Mouse (Mus musculus) stomach, postnatal 0 days (tissue): ENCODE results near the gene Tmod1. TPM values are rescaled to one million over a fixed set of nuclear protein-coding genes. Genes with fewer than 3 reads are reported as not detected.
A peak's percentile ranks its signal among the peaks of the same experiment; 100 is the strongest.

Experiments
- ATAC-seq: fragments of 200-750 bp; cut with Nextera tagmentation; 2 replicates; pipeline ENCODE4 v1.8.0; 2017; ENCODE audit not compliant: low FRiP score, low TSS enrichment
- DNase-seq: peaks from one replicate; pipeline ENCODE4 v3.0.0-alpha.2; 2016; ENCODE audit warnings: low spot score
- H3K27ac ChIP-seq: fragments of 300-500 bp; sonication (generic); replicated peaks from 2 replicates; pipeline ENCODE4 v1.5.1; 2014; ENCODE audit warnings: mild to moderate bottlenecking, control low read depth
- H3K27me3 ChIP-seq: fragments of 300-500 bp; sonication (generic); 2 replicates; pipeline ENCODE4 v1.6.1; 2014; ENCODE audit warnings: low read length; ENCODE audit not compliant: control insufficient read depth, insufficient read depth
- H3K36me3 ChIP-seq: fragments of 300-500 bp; sonication (generic); 2 replicates; pipeline ENCODE4 v1.6.1; 2014; ENCODE audit warnings: low read length, mixed read lengths; ENCODE audit not compliant: control insufficient read depth, insufficient read depth
- H3K4me1 ChIP-seq: fragments of 300-500 bp; sonication (generic); replicated peaks from 2 replicates; pipeline ENCODE4 v1.6.1; 2014; ENCODE audit warnings: antibody characterized with exemption; ENCODE audit not compliant: control insufficient read depth, insufficient read depth
- H3K4me2 ChIP-seq: fragments of 300-500 bp; sonication (generic); replicated peaks from 2 replicates; pipeline ENCODE4 v1.6.1; 2014; ENCODE audit warnings: low read depth, mild to moderate bottlenecking, control low read depth, moderate library complexity
- H3K4me3 ChIP-seq: fragments of 300-500 bp; sonication (generic); 2 replicates; pipeline ENCODE4 v1.5.1; 2014; ENCODE audit warnings: low read depth, low read length, control low read depth
- H3K9ac ChIP-seq: fragments of 300-500 bp; sonication (generic); 2 replicates; pipeline ENCODE4 v1.6.1; 2014; ENCODE audit warnings: mild to moderate bottlenecking, low read length, control low read depth, mixed read lengths
- H3K9me3 ChIP-seq: fragments of 300-500 bp; sonication (generic); 2 replicates; pipeline ENCODE4 v1.6.1; 2016; ENCODE audit warnings: low read length; ENCODE audit not compliant: control insufficient read depth
- CTCF ChIP-seq: IDR thresholded peaks from 2 replicates; pipeline ENCODE4 v1.5.1; 2016; ENCODE audit warnings: antibody characterized with exemption, low read depth, mild to moderate bottlenecking, moderate library complexity
- EP300 ChIP-seq: optimal IDR thresholded peaks from 2 replicates; pipeline ENCODE3; 2016; ENCODE audit warnings: antibody characterized with exemption
- WGBS: fragments of 180-500 bp; shearing (Covaris S2); extraction: QIAGEN DNeasy Blood & Tissue Kit; methylation state at CpG from one replicate; pipeline ENCODE4 v1.1.7; 2014; 5-methylcytosine and 5-hydroxymethylcytosine counted together
- polyA plus RNA-seq: library from polyadenylated mRNA; unstranded; fragments of >200 nt; fragmentation: Nextera tagmentation; extraction: Ambion mirVana; gene quantifications from 2 replicates; pipeline ENCODE4 v1.2.1, GENCODE M21; 2015

The Tmod1 gene
- polyA plus RNA-seq, 1 experiment from 2014 or later: 3.2 TPM

- Histone ChIP-seq H3K36me3 (no peaks in the 10 kb centered on the region), H3K4me3 (no peak overlapping the region), H3K9ac (no peak overlapping the region), H3K4me2 (no peak overlapping the region), H3K27me3 (no peaks in the 10 kb centered on the region), H3K4me1 (no peaks in the 10 kb centered on the region), H3K27ac (no peak overlapping the region), H3K9me3 (no peaks in the 10 kb centered on the region)
- WGBS: 90% methylated on average over 7 of the region's 7 CpGs
- ATAC-seq: no peak
- TF ChIP-seq CTCF (no peak), EP300 (no peak)
- no peak for DNase-seq
Observed at GRCm38 (mm10) chr4:46096546-46096945, 57.8 kb downstream of the Tmod1 start.

DNA sequence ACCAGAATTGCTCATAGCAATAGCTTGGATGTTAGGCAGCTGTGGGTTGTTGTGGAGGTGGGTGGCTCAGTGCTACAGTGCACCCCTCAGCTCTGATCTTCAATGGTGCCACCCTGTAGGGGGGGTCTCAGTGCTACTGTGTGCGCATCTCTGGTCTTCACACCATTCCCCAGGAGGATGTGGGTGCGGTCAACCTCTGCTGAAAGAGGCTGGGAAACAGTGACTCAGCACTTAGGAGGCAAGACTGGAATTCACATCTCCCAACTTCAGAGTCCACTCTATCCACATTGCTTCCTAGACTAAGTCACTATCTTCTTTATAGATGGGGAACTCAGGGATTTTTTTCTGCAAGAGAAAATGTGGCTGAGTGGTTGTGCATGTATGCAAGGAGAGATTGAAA, 58.9 kb downstream of the Tmod1 start:
- TF ChIP-seq EP300 (no peak), CTCF (no peak)
- ATAC-seq (no peak), DNase-seq (no peak)
- Histone ChIP-seq H3K4me1 (no peaks in the 10 kb centered on the region), H3K27me3 (no peaks in the 10 kb centered on the region), H3K27ac (no peak overlapping the region), H3K36me3 (no peaks in the 10 kb centered on the region), H3K4me2 (no peak overlapping the region), H3K4me3 (no peak overlapping the region), H3K9me3 (no peaks in the 10 kb centered on the region), H3K9ac (no peak overlapping the region)
- WGBS: 86% methylated on average over 2 of the region's 2 CpGs

- DNase-seq (no peak), ATAC-seq (no peak)
- H3K27me3 ChIP-seq: no peaks in the 10 kb centered on the region
- H3K4me2 ChIP-seq: no peak overlapping the region
- no peak for TF ChIP-seq EP300
- no peak for TF ChIP-seq CTCF
- H3K4me3 ChIP-seq: no peak overlapping the region
- no peak overlapping the region for H3K9ac ChIP-seq
- no peak overlapping the region for H3K27ac ChIP-seq
- no peaks in the 10 kb centered on the region for H3K4me1 ChIP-seq
- H3K36me3 ChIP-seq: no peaks in the 10 kb centered on the region
- no peaks in the 10 kb centered on the region for H3K9me3 ChIP-seq
- WGBS: 67% methylated on average over 9 of the region's 9 CpGs
Observed at GRCm38 (mm10) chr4:46099132-46099531, 60.4 kb downstream of the Tmod1 start.

- Histone ChIP-seq H3K9me3 (no peaks in the 10 kb centered on the region), H3K4me3 (no peak overlapping the region), H3K4me1 (no peaks in the 10 kb centered on the region), H3K9ac (no peak overlapping the region), H3K4me2 (no peak overlapping the region), H3K27me3 (no peaks in the 10 kb centered on the region), H3K27ac (no peak overlapping the region), H3K36me3 (no peaks in the 10 kb centered on the region)
- TF ChIP-seq CTCF: no peak
- TF ChIP-seq EP300: no peak
- DNase-seq (no peak), ATAC-seq (no peak)
- 34% methylated on average over 7 of the region's 7 CpGs for WGBS
Observed at GRCm38 (mm10) chr4:46100539-46100938, 61.8 kb downstream of the Tmod1 start.

DNA sequence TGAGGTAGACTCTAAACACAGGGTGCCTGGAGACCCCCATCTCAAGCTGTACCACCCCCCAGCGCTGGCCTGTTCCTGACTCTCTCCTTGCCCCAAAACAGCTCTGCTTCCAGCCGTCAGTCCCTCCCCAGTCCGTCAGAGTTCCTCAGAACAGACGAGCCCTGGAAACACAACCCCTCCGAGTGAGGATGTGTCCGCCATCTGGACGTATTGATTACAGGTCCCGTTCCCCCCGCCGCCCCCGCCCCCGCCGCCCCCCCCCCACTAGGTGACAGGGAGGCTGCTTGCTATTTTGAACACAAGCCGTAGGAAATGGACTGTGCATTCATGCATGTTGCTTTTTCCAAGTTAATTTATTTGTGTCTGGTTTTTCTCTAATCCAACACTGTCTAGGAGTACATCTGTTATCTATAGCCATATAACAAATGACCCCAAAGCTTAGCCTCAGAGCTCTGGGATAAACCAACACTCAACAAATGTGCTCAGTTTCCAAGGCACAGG, 62.5 kb downstream of the Tmod1 start:
- Histone ChIP-seq H3K4me1 (no peaks in the 10 kb centered on the region), H3K27me3 (no peaks in the 10 kb centered on the region), H3K27ac (no peak overlapping the region), H3K4me3 (no peak overlapping the region), H3K9ac (no peak overlapping the region), H3K9me3 (no peaks in the 10 kb centered on the region), H3K36me3 (no peaks in the 10 kb centered on the region), H3K4me2 (no peak overlapping the region)
- no peak for DNase-seq
- 20% methylated on average over 14 of the region's 14 CpGs for WGBS
- TF ChIP-seq CTCF: no peak
- no peak for TF ChIP-seq EP300
- peak; percentile 11; the same call in 1 of the 2 replicates for ATAC-seq

GRCm38 (mm10) chr4:46102078-46102769, 63.5 kb downstream of the Tmod1 start:
- no peak for TF ChIP-seq EP300
- no peak for TF ChIP-seq CTCF
- no peak overlapping the region for H3K4me2 ChIP-seq
- no peaks in the 10 kb centered on the region for H3K36me3 ChIP-seq
- DNase-seq: no peak
- H3K27me3 ChIP-seq: no peaks in the 10 kb centered on the region
- no peak overlapping the region for H3K27ac ChIP-seq
- H3K9ac ChIP-seq: no peak overlapping the region
- H3K4me1 ChIP-seq: no peaks in the 10 kb centered on the region
- 91% methylated on average over 10 of the region's 10 CpGs for WGBS
- no peak overlapping the region for H3K4me3 ChIP-seq
- H3K9me3 ChIP-seq: no peaks in the 10 kb centered on the region
- no peak for ATAC-seq
